Mouse (Mus musculus): ENCODE data around the gene Pnmt. TPM values are rescaled to one million over a fixed set of nuclear protein-coding genes. Genes with fewer than 3 reads are reported as not detected.

Gene Pnmt
- polyA plus RNA-seq, 1 experiment from 2014 or later, result not detected

- Histone ChIP-seq H3K4me2 (peak overlapping the region; percentile 81), H3K4me3 (replicated peaks) (peak overlapping the region; percentile 75), H3K9ac (no peak overlapping the region), H3K4me1 (replicated peaks) (peaks cover 13% of the 10 kb centered on the region; the same call in 1 of the 2 replicates), H3K36me3 (replicated peaks) (no peaks in the 10 kb centered on the region), H3K27me3 (peaks cover 18% of the 10 kb centered on the region), H3K27ac (replicated peaks) (0 out of 2 replicates have a peak overlapping the region, but pooled peaks have one; percentile 89), H3K9me3 (replicated peaks) (no peaks in the 10 kb centered on the region)
- 54% methylated on average over 3 of the region's 3 CpGs for WGBS (ENCODE audit: insufficient replicate concordance)
- no peak for ATAC-seq (ENCODE audit: insufficient read depth)
Measured at GRCm38 (mm10) chr11:98400816-98401215, 14.6 kb downstream of the Pnmt start.

GRCm38 (mm10) chr11:98406621-98407020 is 20.4 kb downstream of the Pnmt start:
- H3K9me3 ChIP-seq (replicated peaks), result no peaks in the 10 kb centered on the region

GRCm38 (mm10) chr11:98408872-98409271 is 22.6 kb downstream of the Pnmt start:
- no peak overlapping the region for H3K9ac ChIP-seq
- peaks cover 64% of the 10 kb centered on the region for H3K27me3 ChIP-seq
- H3K36me3 ChIP-seq (replicated peaks), result no peaks in the 10 kb centered on the region
- H3K4me3 ChIP-seq (replicated peaks), result no peak overlapping the region
- no peaks in the 10 kb centered on the region for H3K9me3 ChIP-seq (replicated peaks)
- WGBS (ENCODE audit: insufficient replicate concordance), result 44% methylated on average over 8 of the region's 8 CpGs
- peaks cover 13% of the 10 kb centered on the region; the same call in 1 of the 2 replicates for H3K4me1 ChIP-seq (replicated peaks)
- no peak for ATAC-seq (ENCODE audit: insufficient read depth)
- H3K4me2 ChIP-seq, result no peak overlapping the region
- H3K27ac ChIP-seq (replicated peaks), result no peak overlapping the region

More at GRCm38 (mm10) chr11:98406621-98407020, 20.4 kb downstream of the Pnmt start:
- H3K36me3 ChIP-seq (replicated peaks), result no peaks in the 10 kb centered on the region
- ATAC-seq (ENCODE audit: insufficient read depth), result no peak
- H3K4me2 ChIP-seq, result no peak overlapping the region
- WGBS (ENCODE audit: insufficient replicate concordance), result 56% methylated on average over 6 of the region's 6 CpGs
- no peak overlapping the region for H3K4me3 ChIP-seq (replicated peaks)
- H3K9ac ChIP-seq, result no peak overlapping the region
- peaks cover 53% of the 10 kb centered on the region for H3K27me3 ChIP-seq
- H3K4me1 ChIP-seq (replicated peaks), result peaks cover 7% of the 10 kb centered on the region; the same call in 1 of the 2 replicates
- H3K27ac ChIP-seq (replicated peaks), result no peak overlapping the region

GRCm38 (mm10) chr11:98409341-98409822 is 23.1 kb downstream of the Pnmt start:
- Histone ChIP-seq H3K36me3 (replicated peaks) (no peaks in the 10 kb centered on the region), H3K27me3 (peaks cover 68% of the 10 kb centered on the region), H3K4me1 (replicated peaks) (peaks cover 13% of the 10 kb centered on the region; the same call in 1 of the 2 replicates), H3K4me3 (replicated peaks) (no peak overlapping the region), H3K9ac (no peak overlapping the region), H3K9me3 (replicated peaks) (no peaks in the 10 kb centered on the region), H3K27ac (replicated peaks) (no peak overlapping the region), H3K4me2 (no peak overlapping the region)
- 5% methylated on average over 10 of the region's 10 CpGs for WGBS (ENCODE audit: insufficient replicate concordance)
- no peak for ATAC-seq (ENCODE audit: insufficient read depth)

DNA sequence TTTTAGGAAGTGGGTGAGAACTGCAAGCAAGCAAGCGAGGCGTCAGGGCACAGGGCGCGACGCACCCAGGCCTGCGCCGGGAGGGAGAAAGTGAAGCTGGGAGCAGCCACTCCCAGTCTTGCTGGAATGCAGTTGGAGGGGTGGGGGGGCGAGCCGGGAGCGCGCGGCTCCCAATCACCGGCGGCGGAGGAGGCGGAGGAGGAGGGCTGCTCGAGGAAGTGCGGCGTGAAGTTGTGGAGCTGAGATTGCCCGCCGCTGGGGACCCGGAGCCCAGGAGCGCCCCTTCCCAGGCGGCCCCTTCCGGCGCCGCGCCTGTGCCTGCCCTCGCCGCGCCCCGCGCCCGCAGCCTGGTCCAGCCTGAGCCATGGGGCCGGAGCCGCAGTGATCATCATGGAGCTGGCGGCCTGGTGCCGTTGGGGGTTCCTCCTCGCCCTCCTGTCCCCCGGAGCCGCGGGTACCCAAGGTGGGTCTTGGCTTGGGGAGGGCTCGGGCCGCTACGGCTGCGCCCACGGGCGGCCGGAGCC is 26.1 kb downstream of the Pnmt start, which contains the start of gene Erbb2:
Gene Erbb2 (plus strand): TSS at position 198 of the 524 bp plus-strand sequence.
- WGBS (ENCODE audit: insufficient replicate concordance), result under 1% methylated on average over 46 of the region's 49 CpGs
- peak within 1 kb of the TSS; percentile 63 for H3K4me2 ChIP-seq
- H3K27ac ChIP-seq (replicated peaks), result peak within 1 kb of the TSS; percentile 29; the same call in 1 of the 2 replicates
- peak; percentile 58 for ATAC-seq (ENCODE audit: insufficient read depth)
- H3K9ac ChIP-seq, result peak within 1 kb of the TSS; percentile 30; the same call in 1 of the 2 replicates
- H3K27me3 ChIP-seq, result peaks cover 81% of the 10 kb centered on the region
- H3K4me3 ChIP-seq (replicated peaks), result peak within 1 kb of the TSS; percentile 58
- no peaks in the 10 kb centered on the region for H3K9me3 ChIP-seq (replicated peaks)
- H3K4me1 ChIP-seq (replicated peaks), result peaks cover 13% of the 10 kb centered on the region; the same call in 1 of the 2 replicates
- no peaks in the 10 kb centered on the region for H3K36me3 ChIP-seq (replicated peaks)

GRCm38 (mm10) chr11:98412797-98413301 is 26.6 kb downstream of the Pnmt start:
- H3K4me1 ChIP-seq (replicated peaks), result peaks cover 13% of the 10 kb centered on the region; the same call in 1 of the 2 replicates
- WGBS (ENCODE audit: insufficient replicate concordance), result under 1% methylated on average over 40 of the region's 40 CpGs
- H3K36me3 ChIP-seq (replicated peaks), result no peaks in the 10 kb centered on the region
- peak overlapping the region; percentile 63 for H3K4me2 ChIP-seq
- H3K27me3 ChIP-seq, result peaks cover 81% of the 10 kb centered on the region
- H3K9ac ChIP-seq, result peak overlapping the region; percentile 30; the same call in 1 of the 2 replicates
- peak; percentile 22; the same call in 1 of the 2 replicates for ATAC-seq (ENCODE audit: insufficient read depth)
- peak overlapping the region; percentile 29; the same call in 1 of the 2 replicates for H3K27ac ChIP-seq (replicated peaks)
- peak overlapping the region; percentile 58 for H3K4me3 ChIP-seq (replicated peaks)
- no peaks in the 10 kb centered on the region for H3K9me3 ChIP-seq (replicated peaks)

DNA sequence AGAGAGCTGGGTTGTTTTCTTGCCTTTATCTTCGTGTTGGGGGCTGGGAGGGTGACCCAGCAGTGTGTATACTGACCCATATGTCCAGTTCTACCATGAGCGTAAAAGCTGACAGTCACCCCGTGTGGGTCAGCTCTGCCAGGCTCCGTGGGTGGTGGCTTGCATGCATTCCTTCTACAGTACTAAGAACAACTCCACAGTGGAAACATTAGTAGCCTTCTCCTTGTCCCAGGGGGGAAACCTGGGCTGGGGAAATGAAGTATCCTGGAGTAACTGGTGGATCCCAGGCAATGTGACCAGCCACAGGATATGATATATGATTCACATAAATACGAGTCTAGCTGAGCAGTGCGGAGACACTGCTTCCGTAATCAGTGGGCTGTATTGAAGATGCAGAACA is 27.5 kb downstream of the Pnmt start:
- WGBS (ENCODE audit: insufficient replicate concordance), result 24% methylated on average over 7 of the region's 7 CpGs
- Histone ChIP-seq H3K9ac (no peak overlapping the region), H3K4me2 (peak overlapping the region; percentile 63), H3K4me3 (replicated peaks) (no peak overlapping the region), H3K27ac (replicated peaks) (no peak overlapping the region), H3K36me3 (replicated peaks) (no peaks in the 10 kb centered on the region), H3K4me1 (replicated peaks) (peaks cover 13% of the 10 kb centered on the region; the same call in 1 of the 2 replicates), H3K27me3 (peaks cover 80% of the 10 kb centered on the region), H3K9me3 (replicated peaks) (no peaks in the 10 kb centered on the region)
- ATAC-seq (ENCODE audit: insufficient read depth), result no peak

GRCm38 (mm10) chr11:98414162-98414561 is 27.9 kb downstream of the Pnmt start:
- H3K4me1 ChIP-seq (replicated peaks), result peaks cover 9% of the 10 kb centered on the region; the same call in 1 of the 2 replicates
- H3K36me3 ChIP-seq (replicated peaks), result no peaks in the 10 kb centered on the region
- WGBS (ENCODE audit: insufficient replicate concordance), result 30% methylated on average over 2 of the region's 2 CpGs
- no peak overlapping the region for H3K27ac ChIP-seq (replicated peaks)
- no peak overlapping the region for H3K9ac ChIP-seq
- ATAC-seq (ENCODE audit: insufficient read depth), result no peak
- H3K27me3 ChIP-seq, result peaks cover 75% of the 10 kb centered on the region
- H3K4me3 ChIP-seq (replicated peaks), result no peak overlapping the region
- no peaks in the 10 kb centered on the region for H3K9me3 ChIP-seq (replicated peaks)
- no peak overlapping the region for H3K4me2 ChIP-seq

GRCm38 (mm10) chr11:98417074-98417473 is 30.8 kb downstream of the Pnmt start:
- peaks cover 46% of the 10 kb centered on the region for H3K27me3 ChIP-seq

DNA sequence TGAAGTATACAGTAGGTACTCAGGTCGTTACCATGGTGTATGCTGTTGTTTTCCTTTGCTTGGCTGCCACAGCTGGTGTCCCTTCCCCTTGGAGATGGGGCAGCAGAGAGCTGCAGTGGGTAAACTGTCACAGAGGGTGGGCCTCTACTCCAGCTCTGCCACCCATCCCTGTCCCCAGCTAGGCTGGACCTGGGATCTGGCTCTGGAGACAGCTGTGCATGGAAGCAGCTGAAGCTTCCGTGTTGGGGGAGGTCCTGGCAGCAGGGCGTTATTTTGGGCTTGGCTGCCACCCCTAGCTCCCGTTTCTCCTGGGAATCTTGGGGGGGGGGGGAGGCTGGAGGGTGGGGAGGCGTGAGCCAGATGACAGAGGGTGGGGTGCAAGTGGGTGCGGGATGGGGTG is 32.0 kb downstream of the Pnmt start:
- Histone ChIP-seq H3K9ac (no peak overlapping the region), H3K27me3 (peaks cover 34% of the 10 kb centered on the region), H3K9me3 (replicated peaks) (no peaks in the 10 kb centered on the region), H3K36me3 (replicated peaks) (no peaks in the 10 kb centered on the region), H3K4me1 (replicated peaks) (no peaks in the 10 kb centered on the region), H3K27ac (replicated peaks) (no peak overlapping the region), H3K4me3 (replicated peaks) (no peak overlapping the region), H3K4me2 (no peak overlapping the region)
- ATAC-seq (ENCODE audit: insufficient read depth), result no peak
- 58% methylated on average over 6 of the region's 6 CpGs for WGBS (ENCODE audit: insufficient replicate concordance)

More at GRCm38 (mm10) chr11:98417074-98417473, 30.8 kb downstream of the Pnmt start:
- no peak overlapping the region for H3K9ac ChIP-seq
- 0 out of 2 replicates have a peak, but pooled peaks cover 6% of the 10 kb centered on the region for H3K4me1 ChIP-seq (replicated peaks)
- no peak for ATAC-seq (ENCODE audit: insufficient read depth)
- H3K36me3 ChIP-seq (replicated peaks), result no peaks in the 10 kb centered on the region
- H3K9me3 ChIP-seq (replicated peaks), result no peaks in the 10 kb centered on the region
- 23% methylated on average over 1 of the region's 1 CpGs for WGBS (ENCODE audit: insufficient replicate concordance)
- no peak overlapping the region for H3K4me2 ChIP-seq
- H3K4me3 ChIP-seq (replicated peaks), result no peak overlapping the region
- H3K27ac ChIP-seq (replicated peaks), result no peak overlapping the region

GRCm38 (mm10) chr11:98418939-98419547 is 32.8 kb downstream of the Pnmt start:
- Histone ChIP-seq H3K4me1 (replicated peaks) (no peaks in the 10 kb centered on the region), H3K4me3 (replicated peaks) (no peak overlapping the region), H3K27me3 (peaks cover 27% of the 10 kb centered on the region), H3K27ac (replicated peaks) (no peak overlapping the region), H3K9me3 (replicated peaks) (no peaks in the 10 kb centered on the region), H3K36me3 (replicated peaks) (no peaks in the 10 kb centered on the region), H3K4me2 (no peak overlapping the region), H3K9ac (no peak overlapping the region)
- WGBS (ENCODE audit: insufficient replicate concordance), result 61% methylated on average over 10 of the region's 10 CpGs
- ATAC-seq (ENCODE audit: insufficient read depth), result no peak
